Mouse (Mus musculus): ENCODE results near the gene H2-M3. TPM values are rescaled to one million over a fixed set of nuclear protein-coding genes. Genes with fewer than 3 reads are reported as not detected.
A peak's percentile ranks its signal among the peaks of the same experiment; 100 is the strongest.
"Not testable (repeated sequence)": the region's sequence is repeated elsewhere in the genome, so short reads cannot be mapped to it uniquely, and the experiment has no call there.

The H2-M3 gene
- 2.0 TPM for polyA plus RNA-seq (2012; fragmentation: generic; extraction: Trizol)
- long read RNA-seq, experiment 1, partial matches to known transcripts: 1 of 6 reads
- long read RNA-seq, experiment 1, other reads (novel, unspliced or antisense): 2 of 6 reads
- long read RNA-seq, experiment 2, transcript H2-M3-201 (8 exons, 1,438 nt): major isoform, 12 of 14 reads
- long read RNA-seq, experiment 2, partial matches to known transcripts: 1 of 14 reads
- long read RNA-seq, experiment 2, other reads (novel, unspliced or antisense): 1 of 14 reads

DNA sequence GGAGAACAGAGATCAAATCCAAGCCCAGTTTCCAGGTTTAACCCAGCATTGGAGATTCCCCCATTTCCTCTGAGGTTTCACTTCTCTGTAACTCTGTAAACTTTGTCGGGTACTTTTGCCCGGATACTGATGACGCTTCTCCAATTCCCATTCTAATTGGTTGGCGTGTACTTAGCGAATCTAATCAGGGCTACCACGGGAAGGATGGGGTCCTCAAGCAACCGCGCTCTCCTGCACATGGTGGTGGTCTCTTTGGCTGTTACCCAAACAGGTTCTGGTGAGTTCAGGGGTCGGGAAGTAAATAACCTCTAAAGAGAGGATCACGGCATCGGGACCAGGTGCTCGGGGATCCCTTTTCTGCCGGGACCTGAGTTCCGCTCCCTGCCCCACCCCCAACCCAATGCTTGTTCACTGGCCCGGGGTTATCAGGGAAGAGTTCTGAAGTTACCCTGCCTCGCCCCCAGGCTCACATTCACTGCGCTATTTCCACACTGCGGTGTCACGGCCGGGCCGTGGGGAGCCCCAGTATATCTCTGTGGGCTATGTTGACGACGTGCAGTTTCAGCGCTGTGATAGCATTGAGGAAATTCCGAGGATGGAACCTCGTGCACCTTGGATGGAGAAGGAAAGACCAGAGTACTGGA lies at the start of gene H2-M3:
Gene H2-M3 (plus strand): TSS at position 163 of the 644 bp plus-strand sequence.
- peak within 1 kb of the TSS; percentile 31 for H3K4me3 ChIP-seq (ENCODE audit: insufficient read depth, poor library complexity, severe bottlenecking)
- no peaks in the 10 kb centered on the region for H3K79me3 ChIP-seq (ENCODE audit: low read depth)
- H3K79me2 ChIP-seq (ENCODE audit: control insufficient read depth, insufficient read depth): no peaks in the 10 kb centered on the region
- no peak within 1 kb of the TSS for H3ac ChIP-seq (ENCODE audit: control insufficient read depth, insufficient read length, low read depth)
- H3K27me3 ChIP-seq (ENCODE audit: control insufficient read depth, insufficient read depth, insufficient read length): no peaks in the 10 kb centered on the region
- no peaks in the 10 kb centered on the region for H3K36me3 ChIP-seq (ENCODE audit: control insufficient read depth, insufficient read depth)
- TF ChIP-seq MAX (IDR thresholded peaks at IDR 0.05) (peak; percentile 4), MYOG (IDR thresholded peaks at IDR 0.05; ENCODE audit: control insufficient read depth, extremely low read depth, insufficient read length) (no peak), CTCF (IDR thresholded peaks at IDR 0.05; ENCODE audit: control insufficient read depth, insufficient read depth, insufficient read length) (no peak), MYOD1 (IDR thresholded peaks at IDR 0.05; ENCODE audit: control insufficient read depth, insufficient read length, low read depth) (no peak)

- Histone ChIP-seq H3K79me2 (ENCODE audit: control insufficient read depth, insufficient read depth) (no peaks in the 10 kb centered on the region), H3ac (ENCODE audit: control insufficient read depth, insufficient read length, low read depth) (no peak overlapping the region), H3K36me3 (ENCODE audit: control insufficient read depth, insufficient read depth) (no peaks in the 10 kb centered on the region), H3K4me3 (ENCODE audit: insufficient read depth, poor library complexity, severe bottlenecking) (no peak overlapping the region), H3K79me3 (ENCODE audit: low read depth) (no peaks in the 10 kb centered on the region), H3K27me3 (ENCODE audit: control insufficient read depth, insufficient read depth, insufficient read length) (no peaks in the 10 kb centered on the region)
- TF ChIP-seq FOSL1 (IDR thresholded peaks at IDR 0.05; ENCODE audit: insufficient read depth, low read length, poor library complexity, severe bottlenecking) (no peak), CTCF (IDR thresholded peaks at IDR 0.05; ENCODE audit: control insufficient read depth, insufficient read depth, insufficient read length) (no peak), CEBPB (IDR thresholded peaks at IDR 0.05; ENCODE audit: low read depth) (no peak), MYOG (IDR thresholded peaks at IDR 0.05; ENCODE audit: control insufficient read depth, extremely low read depth, insufficient read length) (no peak), MAX (IDR thresholded peaks at IDR 0.05) (no peak), USF1 (IDR thresholded peaks at IDR 0.05; ENCODE audit: low read depth) (no peak), MYOD1 (IDR thresholded peaks at IDR 0.05; ENCODE audit: control insufficient read depth, insufficient read length, low read depth) (no peak)
These were observed 48.1 kb upstream of the H2-M3 start for GRCm38 (mm10) chr17:37221879-37222278.

GRCm38 (mm10) chr17:37237230-37237629 lies 32.8 kb upstream of the H2-M3 start, which contains the start of gene Olfr97:
Olfr97 (minus strand) TSS chr17:37237330.
- H3K36me3 ChIP-seq (ENCODE audit: control insufficient read depth, insufficient read depth); H3K79me2 ChIP-seq (ENCODE audit: control insufficient read depth, insufficient read depth); H3K79me3 ChIP-seq (ENCODE audit: low read depth); H3K27me3 ChIP-seq (ENCODE audit: control insufficient read depth, insufficient read depth, insufficient read length); H3K4me3 ChIP-seq (ENCODE audit: insufficient read depth, poor library complexity, severe bottlenecking); H3ac ChIP-seq (ENCODE audit: control insufficient read depth, insufficient read length, low read depth): not testable (repeated sequence)

- H3K79me3 ChIP-seq (ENCODE audit: low read depth): no peaks in the 10 kb centered on the region
- TF ChIP-seq USF1 (IDR thresholded peaks at IDR 0.05; ENCODE audit: low read depth) (no peak), CTCF (IDR thresholded peaks at IDR 0.05; ENCODE audit: control insufficient read depth, insufficient read depth, insufficient read length) (no peak), MAX (IDR thresholded peaks at IDR 0.05) (no peak), CEBPB (IDR thresholded peaks at IDR 0.05; ENCODE audit: low read depth) (no peak), MYOD1 (IDR thresholded peaks at IDR 0.05; ENCODE audit: control insufficient read depth, insufficient read length, low read depth) (no peak), MYOG (IDR thresholded peaks at IDR 0.05; ENCODE audit: control insufficient read depth, extremely low read depth, insufficient read length) (no peak), FOSL1 (IDR thresholded peaks at IDR 0.05; ENCODE audit: insufficient read depth, low read length, poor library complexity, severe bottlenecking) (no peak)
These were observed 27.8 kb upstream of the H2-M3 start for GRCm38 (mm10) chr17:37242198-37242597.

DNA sequence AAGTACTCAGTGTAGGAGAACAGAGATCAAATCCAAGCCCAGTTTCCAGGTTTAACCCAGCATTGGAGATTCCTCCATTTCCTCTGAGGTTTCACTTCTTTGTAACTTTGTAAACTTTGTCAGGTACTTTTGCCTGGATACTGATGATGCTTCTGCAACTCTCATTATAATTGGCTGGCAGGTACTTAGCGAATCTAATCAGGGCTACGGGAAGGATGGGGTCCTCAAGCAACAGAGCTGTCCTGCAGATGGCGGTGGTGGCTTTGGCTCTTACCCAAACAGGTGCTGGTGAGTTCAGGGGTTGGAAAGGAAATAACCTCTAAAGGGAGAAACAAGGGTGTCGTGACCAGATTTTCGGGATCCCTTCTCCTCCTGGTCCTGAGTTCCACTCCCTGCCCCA lies 23.3 kb upstream of the H2-M3 start:
- no peaks in the 10 kb centered on the region for H3K79me2 ChIP-seq (ENCODE audit: control insufficient read depth, insufficient read depth)
- H3K36me3 ChIP-seq (ENCODE audit: control insufficient read depth, insufficient read depth): no peaks in the 10 kb centered on the region
- no peak overlapping the region for H3K4me3 ChIP-seq (ENCODE audit: insufficient read depth, poor library complexity, severe bottlenecking)
- TF ChIP-seq CTCF (IDR thresholded peaks at IDR 0.05; ENCODE audit: control insufficient read depth, insufficient read depth, insufficient read length) (no peak), CEBPB (IDR thresholded peaks at IDR 0.05; ENCODE audit: low read depth) (no peak), FOSL1 (IDR thresholded peaks at IDR 0.05; ENCODE audit: insufficient read depth, low read length, poor library complexity, severe bottlenecking) (no peak), MAX (IDR thresholded peaks at IDR 0.05) (no peak), MYOG (IDR thresholded peaks at IDR 0.05; ENCODE audit: control insufficient read depth, extremely low read depth, insufficient read length) (no peak), MYOD1 (IDR thresholded peaks at IDR 0.05; ENCODE audit: control insufficient read depth, insufficient read length, low read depth) (no peak), USF1 (IDR thresholded peaks at IDR 0.05; ENCODE audit: low read depth) (no peak)
- no peaks in the 10 kb centered on the region for H3K27me3 ChIP-seq (ENCODE audit: control insufficient read depth, insufficient read depth, insufficient read length)
- H3ac ChIP-seq (ENCODE audit: control insufficient read depth, insufficient read length, low read depth): no peak overlapping the region
- no peaks in the 10 kb centered on the region for H3K79me3 ChIP-seq (ENCODE audit: low read depth)

More at GRCm38 (mm10) chr17:37242198-37242597, 27.8 kb upstream of the H2-M3 start:
- no peaks in the 10 kb centered on the region for H3K36me3 ChIP-seq (ENCODE audit: control insufficient read depth, insufficient read depth)
- H3K4me3 ChIP-seq (ENCODE audit: insufficient read depth, poor library complexity, severe bottlenecking): no peak overlapping the region
- H3ac ChIP-seq (ENCODE audit: control insufficient read depth, insufficient read length, low read depth): no peak overlapping the region
- no peaks in the 10 kb centered on the region for H3K27me3 ChIP-seq (ENCODE audit: control insufficient read depth, insufficient read depth, insufficient read length)
- no peaks in the 10 kb centered on the region for H3K79me2 ChIP-seq (ENCODE audit: control insufficient read depth, insufficient read depth)

GRCm38 (mm10) chr17:37249460-37249859 lies 20.6 kb upstream of the H2-M3 start:
- H3K4me3 ChIP-seq (ENCODE audit: insufficient read depth, poor library complexity, severe bottlenecking): no peak overlapping the region
- no peaks in the 10 kb centered on the region for H3K79me2 ChIP-seq (ENCODE audit: control insufficient read depth, insufficient read depth)
- no peaks in the 10 kb centered on the region for H3K79me3 ChIP-seq (ENCODE audit: low read depth)
- no peaks in the 10 kb centered on the region for H3K36me3 ChIP-seq (ENCODE audit: control insufficient read depth, insufficient read depth)
- no peak for TF ChIP-seq USF1 (IDR thresholded peaks at IDR 0.05; ENCODE audit: low read depth)
- H3K27me3 ChIP-seq (ENCODE audit: control insufficient read depth, insufficient read depth, insufficient read length): no peaks in the 10 kb centered on the region
- no peak overlapping the region for H3ac ChIP-seq (ENCODE audit: control insufficient read depth, insufficient read length, low read depth)
